Mouse (Mus musculus) bone marrow, adult 2 months (tissue): ENCODE results near the gene Cyp4a30b.
"Not testable (repeated sequence)": the region's sequence is repeated elsewhere in the genome, so short reads cannot be mapped to it uniquely, and the experiment has no call there.

Source experiments
- CTCF ChIP-seq: fragments of 200-500 bp; IDR thresholded peaks from 2 replicates; pipeline ENCODE4 v1.5.1; 2011; ENCODE audit warnings: low read length, control low read depth; ENCODE audit not compliant: control insufficient read depth, insufficient read depth
- POLR2A ChIP-seq: fragments of 200-500 bp; IDR thresholded peaks from 2 replicates; pipeline ENCODE4 v1.6.1; 2011; ENCODE audit warnings: low read depth, mild to moderate bottlenecking, control low read depth, low read length, borderline replicate concordance; ENCODE audit not compliant: control insufficient read depth

DNA sequence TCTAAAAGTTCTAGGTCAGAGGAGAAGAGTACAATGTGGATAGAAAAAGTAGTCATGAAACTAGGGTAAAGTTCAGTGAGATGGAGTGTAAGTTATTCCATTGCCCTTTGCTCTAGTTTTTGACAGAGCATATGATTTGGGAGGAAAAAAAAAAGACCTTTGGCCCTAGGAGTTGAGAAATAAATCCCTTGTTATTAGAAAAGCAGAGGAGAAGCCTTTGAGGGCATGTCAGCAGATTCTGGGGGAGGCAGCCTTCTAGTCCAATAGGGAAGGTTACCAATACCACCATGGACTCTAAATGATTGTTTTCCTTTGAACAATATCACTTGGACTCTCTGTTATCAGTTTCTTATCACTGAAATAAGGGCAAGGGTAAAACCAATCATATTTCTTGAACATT is 61.6 kb downstream of the Cyp4a30b start:
- not testable (repeated sequence) for TF ChIP-seq CTCF, POLR2A
